Mouse (Mus musculus) embryonic facial prominence, embryonic 10.5 days (tissue): ENCODE data around the gene Dtnb. TPM values are rescaled to one million over a fixed set of nuclear protein-coding genes. Genes with fewer than 3 reads are reported as not detected.

Source experiments
- DNase-seq: peaks from one replicate; pipeline ENCODE4 v3.0.0-alpha.2; 2017; ENCODE audit warnings: low spot score
- H3K27ac ChIP-seq: fragments of 300-500 bp; sonication (generic); replicated peaks from 2 replicates; pipeline ENCODE4 v1.5.1; 2016; ENCODE audit warnings: mild to moderate bottlenecking
- H3K27me3 ChIP-seq: fragments of 300-500 bp; sonication (generic); replicated peaks from 2 replicates; pipeline ENCODE4 v1.6.1; 2016; ENCODE audit warnings: low read depth, mild to moderate bottlenecking; ENCODE audit not compliant: poor library complexity, severe bottlenecking
- H3K36me3 ChIP-seq: fragments of 300-500 bp; sonication (generic); replicated peaks from 2 replicates; pipeline ENCODE4 v1.6.1; 2016; ENCODE audit warnings: mild to moderate bottlenecking, moderate library complexity
- H3K4me1 ChIP-seq: fragments of 300-500 bp; sonication (generic); 2 replicates; pipeline ENCODE4 v1.6.1; 2016
- H3K4me3 ChIP-seq: fragments of 300-500 bp; sonication (generic); 2 replicates; pipeline ENCODE4 v1.5.1; 2016; ENCODE audit warnings: mild to moderate bottlenecking, moderate library complexity
- H3K9me3 ChIP-seq: fragments of 300-500 bp; sonication (generic); 2 replicates; pipeline ENCODE4 v1.6.1; 2016; ENCODE audit warnings: mild to moderate bottlenecking
- WGBS: fragments of 180-500 bp; shearing (Covaris S2); methylation state at CpG from one replicate; pipeline ENCODE4 v1.1.7; 2016; 5-methylcytosine and 5-hydroxymethylcytosine counted together
- polyA plus RNA-seq: library from polyadenylated mRNA; unstranded; fragments of >200 nt; fragmentation: Nextera tagmentation; extraction: Ambion mirVana; gene quantifications from 2 replicates; pipeline ENCODE4 v1.2.1, GENCODE M21; 2016

Dtnb gene
- polyA plus RNA-seq, 1 experiment from 2014 or later, result 43.2 TPM

DNA sequence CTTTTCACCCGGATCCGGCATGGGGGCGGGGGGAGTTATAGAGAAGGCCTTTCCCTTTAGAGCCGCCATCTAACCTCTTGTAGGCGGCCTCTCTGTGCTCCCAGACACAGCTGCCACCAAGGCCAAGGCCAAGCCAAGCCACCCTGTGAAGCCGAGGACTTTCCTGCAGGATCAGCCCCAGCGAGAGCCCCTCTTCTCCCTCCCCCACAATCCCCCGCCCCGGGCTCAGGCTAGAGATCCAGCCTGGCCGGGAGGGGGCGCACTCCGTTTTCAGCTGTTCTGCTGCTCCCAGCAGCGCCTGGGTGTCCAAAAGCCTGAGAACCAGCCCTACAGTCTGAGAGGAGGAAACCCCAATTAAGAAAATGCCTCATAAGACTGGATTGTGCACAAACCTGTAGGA, 21.9 kb upstream of the Dtnb start:
- no peaks in the 10 kb centered on the region for H3K27me3 ChIP-seq
- peak; percentile 72 for DNase-seq
- peaks cover 29% of the 10 kb centered on the region for H3K4me1 ChIP-seq
- H3K36me3 ChIP-seq, result no peaks in the 10 kb centered on the region
- peak overlapping the region; percentile 32; the same call in 1 of the 2 replicates for H3K4me3 ChIP-seq
- no peaks in the 10 kb centered on the region for H3K9me3 ChIP-seq
- H3K27ac ChIP-seq, result peak overlapping the region; percentile 61
- 10% methylated on average over 13 of the region's 13 CpGs for WGBS

- Histone ChIP-seq H3K4me3 (no peak overlapping the region), H3K27me3 (no peaks in the 10 kb centered on the region), H3K4me1 (no peaks in the 10 kb centered on the region), H3K27ac (no peak overlapping the region), H3K36me3 (no peaks in the 10 kb centered on the region), H3K9me3 (no peaks in the 10 kb centered on the region)
- 58% methylated on average over 9 of the region's 9 CpGs for WGBS
- DNase-seq, result no peak
These were observed 14.5 kb upstream of the Dtnb start for GRCm38 (mm10) chr12:3557414-3558319.

- Histone ChIP-seq H3K4me3 (no peak overlapping the region), H3K36me3 (no peaks in the 10 kb centered on the region), H3K27me3 (no peaks in the 10 kb centered on the region), H3K4me1 (no peaks in the 10 kb centered on the region), H3K9me3 (no peaks in the 10 kb centered on the region), H3K27ac (no peak overlapping the region)
- WGBS, result 42% methylated on average over 1 of the region's 1 CpGs
- DNase-seq, result peak; percentile 52
These were observed 11.6 kb upstream of the Dtnb start for GRCm38 (mm10) chr12:3560596-3560995.

GRCm38 (mm10) chr12:3561032-3561431, 11.1 kb upstream of the Dtnb start:
- H3K4me1 ChIP-seq, result no peaks in the 10 kb centered on the region
- DNase-seq, result no peak
- no peak overlapping the region for H3K27ac ChIP-seq
- H3K27me3 ChIP-seq, result no peaks in the 10 kb centered on the region
- WGBS, result 86% methylated on average over 6 of the region's 6 CpGs
- H3K36me3 ChIP-seq, result no peaks in the 10 kb centered on the region
- no peaks in the 10 kb centered on the region for H3K9me3 ChIP-seq
- no peak overlapping the region for H3K4me3 ChIP-seq

GRCm38 (mm10) chr12:3562806-3563205, 9.4 kb upstream of the Dtnb start:
- H3K4me1 ChIP-seq, result no peaks in the 10 kb centered on the region
- H3K36me3 ChIP-seq, result no peaks in the 10 kb centered on the region
- no peak for DNase-seq
- WGBS, result 92% methylated on average over 10 of the region's 10 CpGs
- H3K4me3 ChIP-seq, result no peak overlapping the region
- no peaks in the 10 kb centered on the region for H3K27me3 ChIP-seq
- H3K27ac ChIP-seq, result no peak overlapping the region
- H3K9me3 ChIP-seq, result no peaks in the 10 kb centered on the region

DNA sequence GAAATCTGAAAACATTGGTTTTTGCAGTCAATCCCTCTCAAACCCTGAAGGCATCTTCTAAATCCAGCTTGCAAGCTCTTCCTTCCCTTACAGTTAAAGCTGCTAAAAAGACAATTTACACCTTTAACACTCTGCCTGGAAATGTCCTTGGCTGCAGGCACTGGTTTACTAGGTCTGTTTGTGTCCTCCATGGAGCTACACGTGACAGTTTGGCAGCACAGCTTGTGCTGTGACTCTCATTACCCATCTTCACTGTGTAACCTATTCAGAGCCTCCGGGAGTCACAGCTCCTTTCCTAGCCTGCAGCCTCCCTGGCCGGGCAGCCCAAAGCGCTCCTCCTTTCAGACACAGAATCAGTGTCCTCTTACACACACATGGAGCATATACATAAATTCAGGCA, 8.5 kb upstream of the Dtnb start:
- no peaks in the 10 kb centered on the region for H3K9me3 ChIP-seq
- no peak overlapping the region for H3K27ac ChIP-seq
- 90% methylated on average over 4 of the region's 4 CpGs for WGBS
- H3K4me3 ChIP-seq, result no peak overlapping the region
- no peaks in the 10 kb centered on the region for H3K4me1 ChIP-seq
- H3K27me3 ChIP-seq, result no peaks in the 10 kb centered on the region
- DNase-seq, result no peak
- H3K36me3 ChIP-seq, result no peaks in the 10 kb centered on the region

DNA sequence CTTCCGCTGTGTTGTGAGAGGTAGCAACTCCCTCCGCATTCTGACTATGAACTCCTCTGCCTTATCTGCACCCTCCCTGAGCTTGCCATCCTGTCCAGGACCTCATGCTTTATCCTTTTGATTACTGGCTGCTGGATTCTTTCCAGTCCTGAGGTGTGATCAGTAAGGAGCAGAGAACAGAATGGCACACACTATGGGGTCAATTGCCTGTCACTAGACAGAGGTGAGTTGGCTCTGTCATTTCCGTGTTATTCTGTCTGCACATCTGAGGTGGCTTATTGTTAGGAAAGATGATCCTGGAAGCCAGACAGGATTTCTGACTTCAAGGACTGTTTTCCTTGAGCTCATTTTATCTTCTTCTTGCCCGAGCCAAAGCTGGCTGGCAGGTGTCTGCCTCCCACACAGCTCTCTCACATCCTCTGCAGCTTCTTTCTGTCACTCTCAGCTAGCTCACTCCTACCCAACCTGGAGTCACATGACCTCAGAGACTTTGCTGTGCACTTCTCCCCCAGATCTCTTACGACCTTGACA, 3.7 kb upstream of the Dtnb start:
- no peak overlapping the region for H3K27ac ChIP-seq
- WGBS, result 76% methylated on average over 5 of the region's 5 CpGs
- H3K27me3 ChIP-seq, result 0 out of 2 replicates have a peak, but pooled peaks cover 6% of the 10 kb centered on the region
- H3K4me3 ChIP-seq, result no peak overlapping the region
- peaks cover 8% of the 10 kb centered on the region for H3K4me1 ChIP-seq
- no peaks in the 10 kb centered on the region for H3K9me3 ChIP-seq
- DNase-seq, result no peak
- no peaks in the 10 kb centered on the region for H3K36me3 ChIP-seq

DNA sequence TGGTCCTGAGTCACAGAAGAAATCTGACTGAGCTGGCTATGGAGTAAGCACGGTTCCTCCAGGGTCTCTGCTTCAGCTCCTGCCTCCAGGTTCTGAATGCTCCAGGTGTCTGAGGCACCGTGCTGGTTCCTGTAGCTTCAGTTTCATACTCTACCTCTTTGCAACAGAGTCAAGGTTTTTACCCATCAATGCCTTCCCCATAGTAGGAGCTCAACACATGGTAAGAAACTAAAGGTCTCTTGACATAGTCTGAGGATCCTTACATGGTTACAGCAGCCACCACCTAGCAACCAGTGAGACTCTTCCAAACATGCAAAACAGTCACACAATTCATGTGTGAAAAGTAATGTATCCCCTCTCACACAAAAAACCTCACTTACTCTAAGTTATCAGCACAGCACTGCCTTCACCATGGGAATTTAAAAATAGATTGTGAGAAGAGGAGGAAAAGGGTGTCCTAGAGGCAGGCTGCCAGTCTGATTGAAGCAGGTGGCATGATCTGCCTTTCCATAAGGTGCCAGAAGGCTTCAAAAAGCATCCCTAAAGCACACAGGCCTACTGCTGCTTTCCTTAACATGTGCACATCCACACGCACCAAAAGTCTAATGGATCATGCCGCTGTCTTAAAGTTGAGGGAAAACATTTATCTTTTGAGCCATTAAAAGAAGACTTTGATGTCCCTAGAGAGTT, 1.3 kb upstream of the Dtnb start:
- Histone ChIP-seq H3K27ac (no peak overlapping the region), H3K4me1 (peaks cover 14% of the 10 kb centered on the region), H3K27me3 (0 out of 2 replicates have a peak, but pooled peaks cover 6% of the 10 kb centered on the region), H3K36me3 (no peaks in the 10 kb centered on the region), H3K9me3 (no peaks in the 10 kb centered on the region), H3K4me3 (no peak overlapping the region)
- DNase-seq, result no peak
- WGBS, result 90% methylated on average over 4 of the region's 4 CpGs

- no peaks in the 10 kb centered on the region for H3K9me3 ChIP-seq
- peak overlapping the region; percentile 92 for H3K4me3 ChIP-seq
- under 1% methylated on average over 53 of the region's 53 CpGs for WGBS
- DNase-seq, result peak; percentile 76
- H3K4me1 ChIP-seq, result peaks cover 14% of the 10 kb centered on the region
- 0 out of 2 replicates have a peak, but pooled peaks cover 6% of the 10 kb centered on the region for H3K27me3 ChIP-seq
- peak overlapping the region; percentile 97 for H3K27ac ChIP-seq
- H3K36me3 ChIP-seq, result no peaks in the 10 kb centered on the region
These were observed 608 bp downstream of the Dtnb start for GRCm38 (mm10) chr12:3572581-3573397.

DNA sequence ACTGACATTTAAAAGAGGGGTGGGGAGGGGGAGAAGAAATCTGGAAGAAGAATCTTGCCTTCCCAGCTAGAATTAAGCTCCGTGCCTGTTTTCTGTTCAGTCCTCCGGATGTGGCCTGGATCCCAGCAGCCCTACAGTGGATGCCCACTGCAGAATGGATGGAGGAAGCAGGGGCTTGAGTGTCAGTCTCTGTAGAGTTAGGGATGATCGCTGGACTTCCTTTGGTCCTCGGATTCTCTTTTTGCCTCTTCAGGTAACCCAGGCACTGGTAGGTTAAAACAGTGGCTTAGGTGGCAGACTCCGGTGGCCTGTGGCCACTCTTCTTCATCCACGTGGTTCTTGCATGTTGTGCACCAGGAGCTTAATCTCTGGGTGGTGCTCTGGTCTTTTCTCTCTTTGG, 1.2 kb downstream of the Dtnb start:
- peaks cover 14% of the 10 kb centered on the region for H3K4me1 ChIP-seq
- no peaks in the 10 kb centered on the region for H3K36me3 ChIP-seq
- H3K27me3 ChIP-seq, result 0 out of 2 replicates have a peak, but pooled peaks cover 6% of the 10 kb centered on the region
- no peak overlapping the region for H3K27ac ChIP-seq
- WGBS, result 30% methylated on average over 6 of the region's 6 CpGs
- DNase-seq, result no peak
- H3K4me3 ChIP-seq, result peak overlapping the region; percentile 92
- no peaks in the 10 kb centered on the region for H3K9me3 ChIP-seq

DNA sequence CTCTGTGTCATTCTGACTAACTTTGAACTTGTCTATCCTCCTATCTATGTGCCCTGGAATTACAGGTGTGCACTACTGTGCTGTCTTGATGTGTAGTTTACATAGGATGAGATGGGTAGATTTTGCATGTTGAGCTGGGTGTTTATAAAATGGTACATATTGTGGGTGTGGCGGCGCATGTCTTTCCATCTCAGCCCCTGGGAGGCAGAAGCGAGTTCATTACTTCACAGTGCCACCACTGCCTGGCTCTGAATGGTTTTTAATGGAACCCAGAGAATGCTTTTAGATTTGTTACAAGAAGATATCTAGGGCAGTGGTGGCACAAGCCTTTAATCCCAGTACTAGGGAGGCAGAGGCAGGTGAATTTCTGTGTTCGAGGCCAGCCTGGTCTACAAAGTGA, 2.5 kb downstream of the Dtnb start:
- Histone ChIP-seq H3K4me3 (no peak overlapping the region), H3K9me3 (no peaks in the 10 kb centered on the region), H3K27me3 (0 out of 2 replicates have a peak, but pooled peaks cover 6% of the 10 kb centered on the region), H3K4me1 (peaks cover 14% of the 10 kb centered on the region), H3K27ac (no peak overlapping the region), H3K36me3 (no peaks in the 10 kb centered on the region)
- WGBS, result 88% methylated on average over 4 of the region's 4 CpGs
- DNase-seq, result no peak

DNA sequence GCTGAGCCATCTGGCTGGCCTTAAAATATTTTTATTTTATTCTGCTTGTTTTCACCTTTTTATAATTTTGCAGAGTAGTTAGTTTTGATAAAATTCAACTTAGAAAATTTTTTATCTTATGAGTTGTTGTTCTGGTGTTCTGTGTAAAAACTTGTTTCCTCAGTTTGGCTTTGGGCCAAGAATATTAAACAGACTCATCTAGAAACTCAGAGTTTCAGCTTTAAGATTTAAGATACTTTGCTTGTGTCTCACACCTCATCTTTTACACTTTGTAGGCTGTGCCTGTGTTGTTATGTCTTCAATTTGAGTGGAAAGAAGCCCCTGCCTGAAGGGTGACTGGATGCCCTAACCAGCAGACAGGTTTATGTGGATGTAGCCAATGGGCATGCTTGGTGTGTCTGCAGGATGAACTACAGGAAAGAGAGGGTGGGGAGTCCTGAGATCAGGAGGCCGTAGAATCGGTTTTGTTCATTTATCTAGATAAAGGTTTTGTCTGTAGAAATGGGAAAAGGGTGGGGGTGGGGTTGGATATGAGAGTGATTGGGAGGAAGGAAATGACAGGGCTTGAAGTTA, 7.9 kb downstream of the Dtnb start:
- no peaks in the 10 kb centered on the region for H3K27me3 ChIP-seq
- peaks cover 4% of the 10 kb centered on the region; the same call in 1 of the 2 replicates for H3K4me1 ChIP-seq

More for the DNA sequence above, 7.9 kb downstream of the Dtnb start:
- Histone ChIP-seq H3K9me3 (no peaks in the 10 kb centered on the region), H3K4me3 (no peak overlapping the region), H3K36me3 (peaks cover 7% of the 10 kb centered on the region; the same call in 1 of the 2 replicates), H3K27ac (no peak overlapping the region)
- 87% methylated on average over 2 of the region's 2 CpGs for WGBS
- DNase-seq, result no peak
